9 mouse cellular contexts compared by ENCODE assay signal in the genomic region with DNA sequence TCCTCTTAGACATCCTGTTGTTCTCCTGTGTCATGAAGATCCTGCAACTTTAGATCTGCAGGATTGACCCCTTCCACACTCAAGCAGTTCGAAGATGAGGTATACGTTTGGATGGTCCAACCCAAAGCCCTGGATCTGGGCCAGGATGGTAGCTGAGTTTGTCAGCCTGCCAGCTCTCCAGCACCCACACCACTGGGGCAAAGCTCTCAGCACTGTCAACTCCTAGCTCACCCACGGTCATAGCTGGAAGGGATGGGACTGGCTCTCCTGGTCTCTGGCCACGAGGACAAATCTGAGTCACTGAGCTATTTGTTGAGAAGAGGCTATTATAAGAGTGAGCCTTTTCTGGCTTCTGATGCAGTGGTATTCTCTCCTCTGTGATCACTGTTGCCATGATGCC.
DNase-seq lines count a peak whose midpoint lies in the region; ATAC-seq lines count a peak whose summit lies in the region.
"Had no signal": no experiment of that assay in that cellular context is flagged by ENCODE, and none has a peak within 500 bp of the region (broad histone marks: within the 10 kb centered on the region; RNA-seq: fewer than 3 reads in every experiment).

No protein-coding gene starts in this region.

- ATAC-seq in megakaryocyte, adult 5-6 weeks (ENCODE audit: poor library complexity, severe bottlenecking): no peak

- DNase-seq in cerebellum, adult 11-12 months: peak; percentile 12
- DNase-seq in cerebellum, adult 11 months: no peak
- DNase-seq in heart, postnatal 4 days: peak; percentile 39
- DNase-seq in heart, adult 8-10 months (ENCODE audit: low spot score): no peak
- peak; percentile 32 for DNase-seq in 3T3-L1 (ENCODE audit: low read depth, low spot score)
- peak; percentile 32 to 41 for DNase-seq in cerebellum, postnatal 10 days
- DNase-seq in gastrocnemius, postnatal 4 days (ENCODE audit: low spot score in 2 of 2): no peak
- DNase-seq: kidney, adult 18-20 months had no signal

Comparison
In these comparisons a context has a peak if more than half of its experiments do, and no peak if none do; other contexts are left out.
1. DNase-seq: peak in cerebellum, adult 11-12 months (single experiment), heart, postnatal 4 days (single experiment), 3T3-L1 (single experiment) and cerebellum, postnatal 10 days (2 of 2); none in cerebellum, adult 11 months (single experiment), heart, adult 8-10 months (single experiment) and gastrocnemius, postnatal 4 days (0 of 2).